Mouse (Mus musculus) heart, postnatal 0 days (tissue): Measurements from ENCODE around the gene 5730455P16Rik.

Source experiments
- CTCF ChIP-seq: IDR thresholded peaks from 2 replicates; pipeline ENCODE4 v1.5.1; 2016; ENCODE audit warnings: antibody characterized with exemption, control low read depth, low read depth
- EP300 ChIP-seq: IDR thresholded peaks from 2 replicates; pipeline ENCODE4 v1.6.1; 2016; ENCODE audit warnings: antibody characterized with exemption, low read depth

GRCm38 (mm10) chr11:80332709-80333400 lies 45.0 kb downstream of the 5730455P16Rik start:
- TF ChIP-seq CTCF (no peak), EP300 (no peak)
